Comparison of ENCODE assay signal across 14 mouse cellular contexts in the genomic region with DNA sequence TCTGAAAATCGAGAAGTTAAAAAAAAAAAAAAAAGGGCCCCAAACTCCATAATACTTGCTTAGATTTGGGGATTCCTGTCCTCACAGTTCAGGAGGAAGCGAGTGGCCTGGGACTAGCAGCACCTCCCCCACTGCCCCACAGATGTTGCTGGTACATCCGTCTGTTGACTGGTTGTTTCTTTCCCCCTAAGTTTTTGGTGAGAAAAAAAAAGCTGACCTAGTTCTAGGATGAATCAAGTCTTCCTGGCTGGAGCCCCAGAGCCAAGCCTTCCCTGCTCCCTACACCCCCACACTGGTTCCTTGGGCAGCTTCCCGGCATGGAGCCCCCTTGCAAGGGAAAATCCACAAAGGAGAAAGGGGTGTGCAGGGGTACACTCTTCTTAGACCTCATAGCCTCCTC. TPM values are rescaled to one million over a fixed set of nuclear protein-coding genes. Genes with fewer than 3 reads are reported as not detected.
DNase-seq lines count a peak whose midpoint lies in the region.
"Had no signal": no experiment of that assay in that cellular context is flagged by ENCODE, and none has a peak within 500 bp of the region (broad histone marks: within the 10 kb centered on the region; RNA-seq: fewer than 3 reads in every experiment).

No protein-coding gene starts in this region.

- intact Hi-C loops in gastrocnemius, postnatal 14 days (cut with DNase I; ENCODE audit: low total_unique reads), result no loop called here

- peak; percentile 64 for DNase-seq in gastrocnemius, adult 18-20 months (ENCODE audit: low spot score)
- no peak for DNase-seq in gastrocnemius, postnatal 4 days (ENCODE audit: low spot score in 2 of 2)
- DNase-seq in right cerebral cortex, adult 18-20 months, result peak; percentile 39
- DNase-seq in right cerebral cortex, postnatal 4 days, result no peak
- peak; percentile 68 for DNase-seq in gastrocnemius, postnatal 14 days
- DNase-seq in embryo, embryonic 10 days (ENCODE audit: low spot score), result no peak
- DNase-seq in cerebellum, adult 18-20 months, result no peak
- DNase-seq: cerebellum, adult 11 months; kidney, adult 11 months; kidney, postnatal 10 days; lung, adult 18-20 months; thymus, adult 2 months had no signal

RNA-seq across cellular contexts. Expression of a gene that starts 4.6 kb away (rescaled TPM):
- total RNA-seq in gastrocnemius, adult 18-20 months (2021), result 10 to 100 TPM; 14.4 to 15.4 TPM
- total RNA-seq in gastrocnemius, postnatal 4 days (2021), result 100 to 1,000 TPM; 156 to 159 TPM
- 10 to 100 TPM; 55.2 to 69.0 TPM for total RNA-seq in gastrocnemius, postnatal 14 days (2021)

RNA-seq across cellular contexts. Expression of a gene that starts 8.0 kb away (rescaled TPM):
- 1 to 10 TPM in 1 of 2 experiments, under 1 TPM in 1; 0.48 to 1.7 TPM for total RNA-seq in gastrocnemius, adult 18-20 months (2021)
- total RNA-seq in gastrocnemius, postnatal 4 days (2021), result not detected
- under 1 TPM in 1 of 2 experiments, not detected in 1; 0.22 TPM for total RNA-seq in gastrocnemius, postnatal 14 days (2021)
- total RNA-seq: layer of hippocampus, adult 8-10 months; left cerebral cortex, postnatal 14 days had no signal

RNA-seq across cellular contexts. Expression of a gene that starts 58.2 kb away (rescaled TPM):
- 1 to 10 TPM; 1.8 to 2.8 TPM for total RNA-seq in gastrocnemius, adult 18-20 months (2021)
- total RNA-seq in gastrocnemius, postnatal 4 days (2021), result 1 to 10 TPM; 8.2 to 9.7 TPM
- total RNA-seq in gastrocnemius, postnatal 14 days (2021), result 1 to 10 TPM; 3.3 to 3.4 TPM

Comparison
In these comparisons a context has a peak if more than half of its experiments do, and no peak if none do; other contexts are left out.
1. DNase-seq: peak in gastrocnemius, adult 18-20 months (single experiment), right cerebral cortex, adult 18-20 months (single experiment) and gastrocnemius, postnatal 14 days (single experiment); none in gastrocnemius, postnatal 4 days (0 of 2), right cerebral cortex, postnatal 4 days (single experiment), embryo, embryonic 10 days (single experiment) and cerebellum, adult 18-20 months (0 of 2).